Mouse (Mus musculus): Measurements from ENCODE around the gene Hist1h2ak. TPM values are rescaled to one million over a fixed set of nuclear protein-coding genes. Genes with fewer than 3 reads are reported as not detected.
"Not testable (repeated sequence)": the region's sequence is repeated elsewhere in the genome, so short reads cannot be mapped to it uniquely, and the experiment has no call there.

Hist1h2ak gene
- total and polyA plus RNA-seq, 2 experiments from 2014 or later, result 10.3 to 128 TPM

DNA sequence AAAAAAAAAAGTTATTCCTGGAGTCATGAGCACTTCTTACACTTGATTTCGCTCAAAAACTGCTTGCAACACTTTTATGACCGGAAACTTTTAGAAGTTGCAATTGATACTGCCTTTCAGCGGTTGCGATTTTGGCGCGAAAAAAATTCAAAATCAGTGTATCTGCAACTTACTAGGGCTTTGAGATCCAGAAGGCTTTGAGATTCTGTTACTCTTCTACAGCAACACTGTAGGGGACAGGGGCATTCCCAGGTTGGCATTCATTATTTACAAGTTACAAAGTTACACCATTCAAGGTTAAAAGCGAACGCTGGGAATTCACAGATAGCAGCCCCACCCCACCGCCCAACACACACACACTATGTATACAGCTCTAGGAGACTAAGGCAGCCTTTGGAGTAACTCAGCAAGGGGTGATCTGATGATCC, 30.1 kb upstream of the Hist1h2ak start:
- Histone ChIP-seq H3K9me3 (replicated peaks; ENCODE audit: control insufficient read depth, low read length) (no peaks in the 10 kb centered on the region), H3K27ac (ENCODE audit: low read depth) (peak overlapping the region; percentile 72), H3K27me3 (ENCODE audit: control insufficient read depth, insufficient read depth, low read length) (no peaks in the 10 kb centered on the region), H3K4me2 (ENCODE audit: low read depth, low read length) (peak overlapping the region; percentile 68), H3K4me1 (ENCODE audit: control insufficient read depth, insufficient read depth) (peaks cover 34% of the 10 kb centered on the region), H3K4me3 (ENCODE audit: low read depth, low read length) (peak overlapping the region; percentile 47), H3K9ac (replicated peaks; ENCODE audit: low read depth, low read length) (peak overlapping the region; percentile 62; the same call in 1 of the 2 replicates), H3K36me3 (replicated peaks; ENCODE audit: control insufficient read depth, insufficient read depth, low read length) (no peaks in the 10 kb centered on the region)
- WGBS, result 4% methylated on average over 9 of the region's 9 CpGs
- DNase-seq (ENCODE audit: low spot score) (no peak), ATAC-seq (ENCODE audit: insufficient read depth, low read depth) (no peak)
- no peak for TF ChIP-seq CTCF (IDR thresholded peaks at IDR 0.05; ENCODE audit: low read depth)
- TF ChIP-seq EP300 (IDR thresholded peaks at IDR 0.05; ENCODE audit: low read depth), result no peak

DNA sequence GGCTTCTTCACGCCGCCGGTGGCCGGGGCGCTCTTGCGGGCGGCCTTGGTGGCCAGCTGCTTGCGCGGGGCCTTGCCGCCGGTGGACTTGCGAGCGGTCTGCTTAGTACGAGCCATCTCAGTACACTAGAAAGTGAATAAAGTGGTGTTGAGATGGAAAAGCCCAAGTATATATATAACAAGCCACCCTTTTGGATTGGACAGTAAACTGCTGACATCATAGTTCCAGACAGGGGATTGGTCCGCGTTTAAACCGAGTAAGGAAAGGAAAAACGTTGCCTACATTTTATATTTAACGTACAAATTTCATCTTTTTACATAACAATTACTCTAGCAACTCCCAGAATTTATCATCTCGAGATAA, 29.6 kb upstream of the Hist1h2ak start, which contains the start of gene Hist1h3i:
Gene Hist1h3i, minus strand, starts transcription at position 116 of the 363 bp plus-strand sequence.
- TF ChIP-seq CTCF (IDR thresholded peaks at IDR 0.05; ENCODE audit: low read depth), result no peak

DNA sequence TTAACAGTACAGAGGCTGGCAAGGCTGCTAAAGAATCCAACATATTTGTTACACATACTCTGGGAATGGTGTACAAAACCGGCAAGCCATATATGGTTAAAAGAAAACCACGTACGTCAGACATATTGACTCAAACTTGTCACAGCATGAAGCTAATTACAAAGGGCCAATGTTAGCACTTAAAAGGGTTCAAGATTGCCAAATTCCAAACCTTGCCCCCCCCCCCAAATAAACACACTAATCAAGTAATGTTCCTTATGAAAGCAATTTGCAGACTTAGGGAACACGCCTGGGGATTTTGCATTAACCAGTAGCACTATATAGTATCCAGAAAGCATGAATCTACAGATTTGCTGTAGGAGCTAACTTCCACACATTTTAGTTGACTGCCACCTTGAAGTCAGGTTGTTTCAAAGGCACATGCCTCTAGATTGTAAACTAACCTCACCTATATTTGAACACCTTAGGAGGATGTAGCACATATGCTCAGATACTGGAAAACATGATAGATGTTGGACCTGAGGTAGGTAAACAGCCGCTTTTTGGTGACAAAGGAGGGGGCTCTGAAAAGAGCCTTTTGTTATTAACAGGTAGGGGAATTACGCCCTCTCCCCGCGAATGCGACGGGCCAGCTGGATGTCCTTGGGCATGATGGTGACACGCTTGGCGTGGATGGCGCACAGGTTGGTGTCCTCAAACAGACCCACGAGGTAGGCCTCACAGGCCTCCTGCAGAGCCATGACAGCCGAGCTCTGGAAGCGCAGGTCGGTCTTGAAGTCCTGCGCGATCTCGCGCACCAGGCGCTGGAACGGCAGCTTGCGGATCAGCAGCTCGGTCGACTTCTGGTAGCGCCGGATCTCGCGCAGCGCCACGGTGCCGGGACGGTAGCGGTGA, 29.0 kb upstream of the Hist1h2ak start:
- not testable (repeated sequence) for H3K36me3 ChIP-seq (replicated peaks; ENCODE audit: control insufficient read depth, insufficient read depth, low read length); ATAC-seq (ENCODE audit: insufficient read depth, low read depth); H3K9me3 ChIP-seq (replicated peaks; ENCODE audit: control insufficient read depth, low read length); H3K27me3 ChIP-seq (ENCODE audit: control insufficient read depth, insufficient read depth, low read length)
- H3K4me3 ChIP-seq (ENCODE audit: low read depth, low read length), result peak overlapping the region; percentile 47
- WGBS, result 3% methylated on average over 15 of the region's 35 CpGs
- H3K4me2 ChIP-seq (ENCODE audit: low read depth, low read length), result peak overlapping the region; percentile 68
- peak overlapping the region; percentile 84 for H3K27ac ChIP-seq (ENCODE audit: low read depth)
- peaks cover 31% of the 10 kb centered on the region for H3K4me1 ChIP-seq (ENCODE audit: control insufficient read depth, insufficient read depth)
- H3K9ac ChIP-seq (replicated peaks; ENCODE audit: low read depth, low read length), result peak overlapping the region; percentile 62
- peak; percentile 41 for DNase-seq (ENCODE audit: low spot score)

More for the DNA sequence above, 29.6 kb upstream of the Hist1h2ak start, which contains the start of gene Hist1h3i:
- peak; percentile 96 for DNase-seq (ENCODE audit: low spot score)
- Histone ChIP-seq H3K9me3 (replicated peaks; ENCODE audit: control insufficient read depth, low read length) (no peaks in the 10 kb centered on the region), H3K36me3 (replicated peaks; ENCODE audit: control insufficient read depth, insufficient read depth, low read length) (no peaks in the 10 kb centered on the region), H3K4me3 (ENCODE audit: low read depth, low read length) (peak within 1 kb of the TSS; percentile 47), H3K4me2 (ENCODE audit: low read depth, low read length) (peak within 1 kb of the TSS; percentile 68), H3K4me1 (ENCODE audit: control insufficient read depth, insufficient read depth) (peaks cover 36% of the 10 kb centered on the region), H3K9ac (replicated peaks; ENCODE audit: low read depth, low read length) (peak within 1 kb of the TSS; percentile 62), H3K27ac (ENCODE audit: low read depth) (peak within 1 kb of the TSS; percentile 84), H3K27me3 (ENCODE audit: control insufficient read depth, insufficient read depth, low read length) (no peaks in the 10 kb centered on the region)
- peak; percentile 67 for ATAC-seq (ENCODE audit: insufficient read depth, low read depth)
- WGBS, result under 1% methylated on average over 13 of the region's 20 CpGs

GRCm38 (mm10) chr13:21781639-21782038, 28.0 kb upstream of the Hist1h2ak start:
- Histone ChIP-seq H3K36me3 (replicated peaks; ENCODE audit: control insufficient read depth, insufficient read depth, low read length) (no peaks in the 10 kb centered on the region), H3K4me3 (ENCODE audit: low read depth, low read length) (no peak overlapping the region), H3K4me2 (ENCODE audit: low read depth, low read length) (no peak overlapping the region), H3K4me1 (ENCODE audit: control insufficient read depth, insufficient read depth) (peaks cover 31% of the 10 kb centered on the region), H3K9me3 (replicated peaks; ENCODE audit: control insufficient read depth, low read length) (no peaks in the 10 kb centered on the region), H3K9ac (replicated peaks; ENCODE audit: low read depth, low read length) (no peak overlapping the region), H3K27ac (ENCODE audit: low read depth) (no peak overlapping the region), H3K27me3 (ENCODE audit: control insufficient read depth, insufficient read depth, low read length) (no peaks in the 10 kb centered on the region)
- 95% methylated on average over 1 of the region's 1 CpGs for WGBS
- DNase-seq (ENCODE audit: low spot score), result no peak
- no peak for TF ChIP-seq CTCF (IDR thresholded peaks at IDR 0.05; ENCODE audit: low read depth)
- ATAC-seq (ENCODE audit: insufficient read depth, low read depth), result no peak

DNA sequence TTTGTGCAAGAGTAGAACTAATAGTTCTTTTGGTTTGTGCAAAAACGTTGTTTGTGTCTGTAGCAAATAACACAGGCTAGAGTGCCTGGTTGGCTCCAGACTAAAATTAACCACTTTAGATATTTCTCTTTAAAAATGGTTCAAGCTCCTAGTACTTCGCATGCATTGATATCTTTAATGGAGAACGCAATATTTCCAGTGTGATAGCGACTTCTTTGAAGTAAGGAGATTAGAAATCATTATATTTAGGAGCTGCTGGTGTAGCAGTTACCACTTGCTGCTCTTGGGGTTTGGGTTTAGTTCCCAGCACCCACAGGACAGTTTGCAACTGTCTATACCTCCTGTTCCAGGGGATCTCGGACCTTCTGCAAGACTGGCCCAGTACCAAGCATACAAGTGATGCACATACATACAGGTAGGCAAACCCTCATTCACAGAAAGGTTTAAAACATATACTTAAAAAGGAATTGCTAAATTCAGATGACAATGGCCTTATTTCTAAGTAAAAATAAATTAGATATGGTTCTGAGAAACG, 27.5 kb upstream of the Hist1h2ak start:
- Histone ChIP-seq H3K9ac (replicated peaks; ENCODE audit: low read depth, low read length) (peak overlapping the region; percentile 67), H3K27ac (ENCODE audit: low read depth) (peak overlapping the region; percentile 82; the same call in 1 of the 2 replicates), H3K4me3 (ENCODE audit: low read depth, low read length) (peak overlapping the region; percentile 64), H3K9me3 (replicated peaks; ENCODE audit: control insufficient read depth, low read length) (no peaks in the 10 kb centered on the region), H3K36me3 (replicated peaks; ENCODE audit: control insufficient read depth, insufficient read depth, low read length) (no peaks in the 10 kb centered on the region), H3K27me3 (ENCODE audit: control insufficient read depth, insufficient read depth, low read length) (no peaks in the 10 kb centered on the region), H3K4me2 (ENCODE audit: low read depth, low read length) (peak overlapping the region; percentile 86), H3K4me1 (ENCODE audit: control insufficient read depth, insufficient read depth) (peaks cover 25% of the 10 kb centered on the region)
- DNase-seq (ENCODE audit: low spot score), result no peak
- no peak for ATAC-seq (ENCODE audit: insufficient read depth, low read depth)
- WGBS, result 48% methylated on average over 6 of the region's 6 CpGs
- no peak for TF ChIP-seq CTCF (IDR thresholded peaks at IDR 0.05; ENCODE audit: low read depth)
